Mouse (Mus musculus) central nervous system, embryonic 14 days (tissue): ENCODE data around the gene Phkg2. TPM values are rescaled to one million over a fixed set of nuclear protein-coding genes. Genes with fewer than 3 reads are reported as not detected.

Experiments used
- polyA plus RNA-seq: library from polyadenylated mRNA; depleted of rRNA; stranded (reverse); fragments of >200 nt; gene quantifications from 2 replicates; pipeline ENCODE4 v1.2.3, GENCODE M21; 2012; rRNA removed

Phkg2 gene
- 117 and 121 TPM in 2 replicates for polyA plus RNA-seq

GRCm38 (mm10) chr7:127572895-127573471 lies at the start of gene Phkg2:
Gene Phkg2, plus strand, starts transcription at chr7:127573340.

GRCm38 (mm10) chr7:127561340-127561858 lies 11.7 kb upstream of the Phkg2 start, which contains the start of gene Tmem265:
Gene Tmem265, plus strand, starts transcription at chr7:127561390.

GRCm38 (mm10) chr7:127588011-127588871 lies 15.1 kb downstream of the Phkg2 start, which contains the start of the genes Ccdc189 and Rnf40:
Gene Ccdc189, minus strand, starts transcription at chr7:127588595.
Gene Rnf40, plus strand, starts transcription at chr7:127588767.

GRCm38 (mm10) chr7:127614891-127615843 lies 42.0 kb downstream of the Phkg2 start, which contains the start of gene Zfp629:
Gene Zfp629, minus strand, starts transcription at chr7:127615797.

Other genes starting within 250 kb of the Phkg2 start
- gene Zfp768, start 227.8 kb upstream of the Phkg2 start, polyA plus RNA-seq: 38.6 and 41.2 TPM in 2 replicates
- gene Zfp747, start 197.3 kb upstream of the Phkg2 start, polyA plus RNA-seq: 7.0 and 7.4 TPM in 2 replicates
- 3.7 and 3.8 TPM in 2 replicates for gene 9130019O22Rik, start 186.2 kb upstream of the Phkg2 start, polyA plus RNA-seq
- 7.4 and 7.5 TPM in 2 replicates for gene E430018J23Rik, start 179.7 kb upstream of the Phkg2 start, polyA plus RNA-seq
- 4.1 and 4.9 TPM in 2 replicates for gene Zfp764, start 166.5 kb upstream of the Phkg2 start, polyA plus RNA-seq
- gene Zfp688, start 151.3 kb upstream of the Phkg2 start, polyA plus RNA-seq: 20.0 and 22.1 TPM in 2 replicates
- gene Zfp689, start 124.2 kb upstream of the Phkg2 start, polyA plus RNA-seq: 12.3 and 12.5 TPM in 2 replicates
- gene Prr14, start 113.7 kb upstream of the Phkg2 start, polyA plus RNA-seq: 86.3 and 89.4 TPM in 2 replicates
- 28.5 and 42.4 TPM in 2 replicates for gene Fbrs, start 94.1 kb upstream of the Phkg2 start, polyA plus RNA-seq
- gene Srcap, start 61.4 kb upstream of the Phkg2 start, polyA plus RNA-seq: 20.8 and 25.3 TPM in 2 replicates
- 17.6 and 18.6 TPM in 2 replicates for gene Gm42715, start 53.8 kb upstream of the Phkg2 start, polyA plus RNA-seq
- 0.36 and 2.0 TPM in 2 replicates for gene Tmem265, start 11.9 kb upstream of the Phkg2 start, polyA plus RNA-seq
- gene Ccdc189, start 15.3 kb downstream of the Phkg2 start, polyA plus RNA-seq: 12.9 and 13.4 TPM in 2 replicates
- gene Rnf40, start 15.4 kb downstream of the Phkg2 start, polyA plus RNA-seq: 56.5 and 57.7 TPM in 2 replicates
- 39.2 and 42.5 TPM in 2 replicates for gene Zfp629, start 42.5 kb downstream of the Phkg2 start, polyA plus RNA-seq
- 53.7 and 67.6 TPM in 2 replicates for gene Bcl7c, start 135.6 kb downstream of the Phkg2 start, polyA plus RNA-seq
- gene Ctf1, start 139.4 kb downstream of the Phkg2 start, polyA plus RNA-seq: 9.8 and 15.3 TPM in 2 replicates
- gene Ctf2, start 158.8 kb downstream of the Phkg2 start, polyA plus RNA-seq: not detected in 2 replicates
- gene Fbxl19, start 171.2 kb downstream of the Phkg2 start, polyA plus RNA-seq: 131 and 136 TPM in 2 replicates
- gene Orai3, start 196.5 kb downstream of the Phkg2 start, polyA plus RNA-seq: 8.2 and 10.4 TPM in 2 replicates
- 16.7 and 23.0 TPM in 2 replicates for gene Setd1a, start 203.3 kb downstream of the Phkg2 start, polyA plus RNA-seq
- not detected in 2 replicates for gene Gm49388, start 212.3 kb downstream of the Phkg2 start, polyA plus RNA-seq
- gene Hsd3b7, start 227.3 kb downstream of the Phkg2 start, polyA plus RNA-seq: 15.0 and 18.8 TPM in 2 replicates